In genomic region chr14:48608641-48609310, GRCm38 (mm10) we compare ENCODE assay signal across 13 mouse cellular contexts.
DNase-seq lines count a peak whose midpoint lies in the region; ATAC-seq lines count a peak whose summit lies in the region.
"Had no signal": no experiment of that assay in that cellular context is flagged by ENCODE, and none has a peak within 500 bp of the region (broad histone marks: within the 10 kb centered on the region; RNA-seq: fewer than 3 reads in every experiment).

No protein-coding gene starts in this region.

- no peak for DNase-seq in forebrain, embryonic 11.5 days (ENCODE audit: low spot score)
- no peak for DNase-seq in forebrain, embryonic 10.5 days (ENCODE audit: extremely low spot score, low spot score)
- peak; percentile 40 for DNase-seq in embryonic facial prominence, embryonic 14.5 days (ENCODE audit: low spot score)
- DNase-seq in hindbrain, embryonic 14.5 days (ENCODE audit: low spot score), result no peak
- no peak for DNase-seq in adrenal gland, postnatal 36 days
- no peak for DNase-seq in frontal cortex, adult 2 months (ENCODE audit: extremely low spot score in 1 of 2, low spot score in 1 of 2)
- no peak for DNase-seq in heart, adult 8-10 months (ENCODE audit: low spot score)
- DNase-seq: cerebellum, adult 9-11 months had no signal

- no peak overlapping the region for H3K4me3 ChIP-seq in forebrain, embryonic 11.5 days (ENCODE audit: low read depth, low read length)
- no peak overlapping the region for H3K4me3 ChIP-seq in forebrain, embryonic 10.5 days
- no peak overlapping the region for H3K4me3 ChIP-seq in embryonic facial prominence, embryonic 14.5 days (ENCODE audit: low read depth, low read length)
- H3K4me3 ChIP-seq in hindbrain, embryonic 14.5 days (replicated peaks; ENCODE audit: low read length), result no peak overlapping the region
- no peak overlapping the region for H3K4me3 ChIP-seq in midbrain, embryonic 16.5 days (ENCODE audit: low read depth, low read length)
- H3K4me3 ChIP-seq: embryonic facial prominence, embryonic 13.5 days had no signal

- 0 out of 2 replicates have a peak, but pooled peaks cover 3% of the 10 kb centered on the region for H3K4me1 ChIP-seq in forebrain, embryonic 11.5 days (replicated peaks; ENCODE audit: control insufficient read depth, insufficient read depth, low read length)
- peaks cover 16% of the 10 kb centered on the region for H3K4me1 ChIP-seq in forebrain, embryonic 10.5 days
- H3K4me1 ChIP-seq in embryonic facial prominence, embryonic 14.5 days (ENCODE audit: control insufficient read depth, insufficient read depth, low read length), result no peaks in the 10 kb centered on the region
- no peaks in the 10 kb centered on the region for H3K4me1 ChIP-seq in hindbrain, embryonic 14.5 days (replicated peaks; ENCODE audit: control insufficient read depth, insufficient read depth, low read length)
- H3K4me1 ChIP-seq in midbrain, embryonic 16.5 days (ENCODE audit: control insufficient read depth, insufficient read depth, low read length), result peaks cover 4% of the 10 kb centered on the region; the same call in 1 of the 2 replicates
- H3K4me1 ChIP-seq: embryonic facial prominence, embryonic 13.5 days had no signal

- no peak overlapping the region for H3K4me2 ChIP-seq in forebrain, embryonic 11.5 days (ENCODE audit: low read depth, low read length, severe bottlenecking)
- no peak overlapping the region for H3K4me2 ChIP-seq in embryonic facial prominence, embryonic 14.5 days (ENCODE audit: low read depth, low read length)
- 0 out of 2 replicates have a peak overlapping the region, but pooled peaks have one; percentile 8 for H3K4me2 ChIP-seq in hindbrain, embryonic 14.5 days (replicated peaks)
- peak overlapping the region; percentile 17 for H3K4me2 ChIP-seq in midbrain, embryonic 16.5 days (ENCODE audit: low read length)
- H3K4me2 ChIP-seq: embryonic facial prominence, embryonic 13.5 days; heart, embryonic 11.5 days had no signal

- WGBS in forebrain, embryonic 11.5 days, result 69% methylated on average over 15 of the region's 15 CpGs
- WGBS in forebrain, embryonic 10.5 days, result 82% methylated on average over 15 of the region's 15 CpGs
- 75% methylated on average over 15 of the region's 15 CpGs for WGBS in embryonic facial prominence, embryonic 14.5 days
- WGBS in hindbrain, embryonic 14.5 days, result 57% methylated on average over 14 of the region's 15 CpGs
- 57% methylated on average over 15 of the region's 15 CpGs for WGBS in midbrain, embryonic 16.5 days

- peak; percentile 64; the same call in 1 of the 2 replicates for ATAC-seq in forebrain, embryonic 11.5 days (replicated peaks; ENCODE audit: low FRiP score)
- peak; percentile 63; the same call in 1 of the 2 replicates for ATAC-seq in embryonic facial prominence, embryonic 14.5 days (ENCODE audit: low read depth)
- ATAC-seq in hindbrain, embryonic 14.5 days (ENCODE audit: low FRiP score), result peak; percentile 81; the same call in 1 of the 2 replicates
- peak; percentile 71 for ATAC-seq in midbrain, embryonic 16.5 days
- ATAC-seq: activated CD4-positive, CD25-positive, alpha-beta regulatory T cell, adult 4 months had no signal

- H3K27ac ChIP-seq in forebrain, embryonic 11.5 days (ENCODE audit: low read depth, low read length), result no peak overlapping the region
- H3K27ac ChIP-seq in forebrain, embryonic 10.5 days, result no peak overlapping the region
- no peak overlapping the region for H3K27ac ChIP-seq in embryonic facial prominence, embryonic 14.5 days (replicated peaks; ENCODE audit: low read depth, low read length)
- no peak overlapping the region for H3K27ac ChIP-seq in hindbrain, embryonic 14.5 days
- H3K27ac ChIP-seq in midbrain, embryonic 16.5 days (ENCODE audit: low read length), result no peak overlapping the region
- H3K27ac ChIP-seq: embryonic facial prominence, embryonic 13.5 days had no signal

- H3K27me3 ChIP-seq in forebrain, embryonic 11.5 days (ENCODE audit: control insufficient read depth, insufficient read depth, low read length), result peaks cover 22% of the 10 kb centered on the region
- peaks cover 92% of the 10 kb centered on the region for H3K27me3 ChIP-seq in forebrain, embryonic 10.5 days (ENCODE audit: poor library complexity, severe bottlenecking)
- no peaks in the 10 kb centered on the region for H3K27me3 ChIP-seq in embryonic facial prominence, embryonic 14.5 days (replicated peaks; ENCODE audit: control insufficient read depth, insufficient read depth, low read length)
- H3K27me3 ChIP-seq in hindbrain, embryonic 14.5 days (ENCODE audit: control insufficient read depth, insufficient read depth, low read length), result no peaks in the 10 kb centered on the region
- H3K27me3 ChIP-seq in midbrain, embryonic 16.5 days (ENCODE audit: control insufficient read depth, insufficient read depth, low read depth, low read length), result no peaks in the 10 kb centered on the region

- H3K36me3 ChIP-seq in forebrain, embryonic 11.5 days (ENCODE audit: control insufficient read depth, insufficient read depth, low read length), result no peaks in the 10 kb centered on the region
- H3K36me3 ChIP-seq in forebrain, embryonic 10.5 days (replicated peaks), result no peaks in the 10 kb centered on the region
- H3K36me3 ChIP-seq in embryonic facial prominence, embryonic 14.5 days (ENCODE audit: control insufficient read depth, insufficient read depth, low read length), result no peaks in the 10 kb centered on the region
- no peaks in the 10 kb centered on the region for H3K36me3 ChIP-seq in hindbrain, embryonic 14.5 days (replicated peaks; ENCODE audit: control insufficient read depth, insufficient read depth)
- H3K36me3 ChIP-seq in midbrain, embryonic 16.5 days (ENCODE audit: control insufficient read depth, insufficient read depth, low read length), result no peaks in the 10 kb centered on the region
- H3K36me3 ChIP-seq: embryonic facial prominence, embryonic 13.5 days; G1E had no signal

- H3K9ac ChIP-seq in forebrain, embryonic 11.5 days (ENCODE audit: low read length), result no peak overlapping the region
- H3K9ac ChIP-seq in embryonic facial prominence, embryonic 14.5 days (ENCODE audit: low read depth, low read length), result no peak overlapping the region
- H3K9ac ChIP-seq in hindbrain, embryonic 14.5 days, result no peak overlapping the region
- H3K9ac ChIP-seq in midbrain, embryonic 16.5 days (ENCODE audit: low read depth, low read length), result no peak overlapping the region
- H3K9ac ChIP-seq: embryonic facial prominence, embryonic 13.5 days had no signal

- H3K9me3 ChIP-seq in forebrain, embryonic 11.5 days (ENCODE audit: control insufficient read depth, low read length), result no peaks in the 10 kb centered on the region
- H3K9me3 ChIP-seq in forebrain, embryonic 10.5 days, result peaks cover 3% of the 10 kb centered on the region; the same call in 1 of the 2 replicates
- no peaks in the 10 kb centered on the region for H3K9me3 ChIP-seq in embryonic facial prominence, embryonic 14.5 days (ENCODE audit: control insufficient read depth, low read length)
- H3K9me3 ChIP-seq in hindbrain, embryonic 14.5 days (ENCODE audit: control insufficient read depth, low read length), result no peaks in the 10 kb centered on the region
- H3K9me3 ChIP-seq in midbrain, embryonic 16.5 days (replicated peaks; ENCODE audit: control insufficient read depth, low read length, poor library complexity, severe bottlenecking), result no peaks in the 10 kb centered on the region
- H3K9me3 ChIP-seq: embryonic facial prominence, embryonic 13.5 days; G1E had no signal

Comparison
In these comparisons a context has a peak if more than half of its experiments do, and no peak if none do; other contexts are left out.
1. H3K4me2 ChIP-seq: peak in hindbrain, embryonic 14.5 days (single experiment) and midbrain, embryonic 16.5 days (single experiment); none in forebrain, embryonic 11.5 days (single experiment) and embryonic facial prominence, embryonic 14.5 days (single experiment).
2. Peak in every context shown above with its lines, with median percentiles within 50 percentile points of each other: ATAC-seq.